Mouse (Mus musculus): ENCODE measurements around the gene Nme1. TPM values are rescaled to one million over a fixed set of nuclear protein-coding genes. Genes with fewer than 3 reads are reported as not detected.
"Not testable (repeated sequence)": the region's sequence is repeated elsewhere in the genome, so short reads cannot be mapped to it uniquely, and the experiment has no call there.

Gene Nme1
- total RNA-seq, 4 experiments from 2014 or later, result 36.1 to 56.6 (median 44.8) TPM

- DNase-seq, result no peak
Observed at GRCm38 (mm10) chr11:93963013-93963412, 5.3 kb downstream of the Nme1 start.

DNA sequence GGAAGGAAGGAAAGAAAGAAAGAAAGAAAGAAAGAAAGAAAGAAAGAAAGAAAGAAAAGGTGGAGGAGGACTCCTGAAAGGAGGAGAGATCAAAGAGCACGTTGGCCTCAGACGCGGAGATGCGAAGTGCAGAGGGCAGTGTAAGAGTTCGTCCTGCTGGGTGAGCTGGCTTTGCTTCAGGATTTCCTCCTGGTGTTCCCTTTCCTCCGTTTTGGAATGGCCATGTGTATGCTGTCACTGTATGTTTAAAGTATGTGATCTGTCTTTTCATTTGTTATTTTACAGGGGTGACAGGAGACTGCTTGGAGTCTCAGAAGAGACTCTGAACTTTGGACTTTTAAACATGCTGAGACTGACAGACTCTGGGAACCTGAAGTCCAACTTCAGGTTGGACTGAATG is 6.8 kb downstream of the Nme1 start:
- no peak for DNase-seq

DNA sequence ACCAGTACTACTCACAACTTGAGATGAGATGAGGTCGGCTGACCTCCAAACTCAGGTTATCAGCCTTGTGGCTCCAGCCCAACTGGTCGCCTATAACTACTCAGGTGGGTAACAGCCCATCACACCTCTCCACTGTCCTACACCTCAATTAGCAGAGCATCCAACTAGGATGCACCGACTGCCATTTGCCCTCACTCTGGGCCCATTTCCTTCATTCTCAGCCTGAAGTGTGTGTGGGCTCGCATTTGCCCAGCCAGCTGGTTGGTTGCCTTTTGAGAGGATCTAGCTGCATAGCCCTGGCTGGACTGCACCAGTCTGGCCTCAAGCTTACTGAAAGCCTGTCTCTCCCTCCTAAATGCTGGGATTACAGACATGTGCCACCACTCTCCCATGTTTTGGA is 10.6 kb downstream of the Nme1 start:
- DNase-seq, result no peak

DNA sequence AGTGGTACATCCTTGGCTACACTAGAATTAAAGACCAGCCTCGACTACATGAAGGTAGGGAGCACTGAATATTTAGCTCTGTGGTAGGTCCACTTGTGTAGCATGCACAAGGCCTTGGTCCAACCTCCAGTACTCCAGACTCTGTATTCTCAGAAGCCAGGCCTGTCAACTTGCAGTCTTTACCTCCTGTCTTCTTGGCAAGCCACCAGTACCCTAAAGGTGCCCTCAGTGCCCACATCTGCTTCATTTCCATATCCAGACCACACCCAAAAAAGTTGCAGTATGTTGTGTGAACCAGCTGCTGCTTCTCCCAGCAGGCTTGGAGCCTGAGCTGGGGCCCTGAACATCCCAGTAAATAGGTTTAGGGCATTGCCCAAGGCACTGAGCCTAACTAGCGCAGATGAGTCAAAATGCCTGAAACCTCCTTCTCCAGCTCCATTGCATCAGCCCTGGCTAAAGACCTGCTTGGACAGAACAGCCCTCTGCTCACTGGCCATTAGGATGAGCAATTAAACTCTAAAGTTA is 11.2 kb downstream of the Nme1 start:
- DNase-seq, result no peak

GRCm38 (mm10) chr11:93956159-93956558 is 12.2 kb downstream of the Nme1 start, which contains the start of gene Nme2:
Gene Nme2, minus strand, starts transcription at chr11:93956259.
- no peak for DNase-seq

DNA sequence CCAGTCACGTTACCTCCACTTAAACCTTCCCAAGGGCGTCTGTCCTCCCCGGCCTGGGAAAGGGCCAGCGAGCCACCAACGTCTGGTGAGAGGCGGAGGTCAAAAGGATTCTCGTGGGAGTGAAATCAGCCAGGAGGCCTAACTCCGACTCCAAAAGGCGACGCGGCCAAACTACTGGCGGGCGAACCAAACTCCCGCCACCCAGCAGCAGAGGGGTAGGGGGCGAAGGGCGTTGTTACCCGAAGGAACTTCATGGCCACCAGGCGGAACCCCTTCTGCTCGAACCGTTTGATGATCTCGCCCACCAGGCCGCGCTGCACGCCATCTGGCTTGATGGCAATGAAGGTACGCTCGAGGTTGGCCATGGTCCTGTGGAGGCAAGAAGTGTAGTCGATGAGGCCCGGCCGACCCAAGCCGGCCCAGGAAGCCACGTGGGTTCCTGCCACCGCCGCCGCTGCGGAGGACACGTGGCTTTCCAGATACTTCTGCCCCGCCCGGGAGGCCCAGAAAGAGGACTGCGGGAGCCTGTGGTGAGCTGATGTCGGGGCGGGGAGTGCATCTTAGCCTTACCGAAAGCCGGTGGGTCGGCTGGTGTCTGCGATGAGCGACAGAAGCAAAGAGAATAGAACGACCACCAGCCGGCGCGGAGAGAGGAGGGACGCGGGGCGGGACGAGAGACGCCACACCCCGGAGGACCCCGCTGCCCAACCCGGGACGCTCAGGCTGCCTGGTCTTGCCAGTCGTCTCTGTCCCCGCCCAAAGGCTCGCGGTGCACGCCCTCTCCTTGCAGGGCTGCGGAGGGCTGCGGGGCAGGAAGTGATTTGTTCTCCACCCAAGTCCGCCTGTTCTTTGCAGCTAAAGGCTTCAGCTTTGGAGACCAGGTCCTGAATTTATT is 12.8 kb downstream of the Nme1 start:
- DNase-seq, result peak; percentile 93

DNA sequence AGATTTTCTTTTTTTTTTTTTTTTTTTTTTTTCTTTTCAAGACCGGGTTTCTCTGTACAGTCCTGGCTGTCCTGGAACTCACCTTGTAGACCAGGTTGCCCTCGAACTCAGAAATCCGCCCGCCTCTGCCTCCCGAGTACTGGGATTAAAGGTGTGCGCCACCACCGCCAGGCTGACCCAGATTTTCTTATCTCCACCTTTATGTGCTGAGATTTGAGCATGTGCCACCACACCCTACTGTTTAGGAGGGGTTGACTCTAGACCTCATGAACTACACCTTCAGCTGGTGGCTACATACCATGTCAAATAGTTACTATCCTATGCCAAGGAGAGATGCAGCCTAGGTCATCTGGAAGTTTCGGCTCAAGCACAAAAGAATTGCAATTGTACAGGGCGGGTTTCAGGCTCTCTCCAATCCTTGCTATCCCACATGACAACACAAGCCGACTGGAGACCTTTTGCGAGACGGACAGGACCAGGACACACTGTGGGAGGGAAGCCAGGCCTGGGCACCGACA is 13.5 kb downstream of the Nme1 start:
- DNase-seq, result no peak

DNA sequence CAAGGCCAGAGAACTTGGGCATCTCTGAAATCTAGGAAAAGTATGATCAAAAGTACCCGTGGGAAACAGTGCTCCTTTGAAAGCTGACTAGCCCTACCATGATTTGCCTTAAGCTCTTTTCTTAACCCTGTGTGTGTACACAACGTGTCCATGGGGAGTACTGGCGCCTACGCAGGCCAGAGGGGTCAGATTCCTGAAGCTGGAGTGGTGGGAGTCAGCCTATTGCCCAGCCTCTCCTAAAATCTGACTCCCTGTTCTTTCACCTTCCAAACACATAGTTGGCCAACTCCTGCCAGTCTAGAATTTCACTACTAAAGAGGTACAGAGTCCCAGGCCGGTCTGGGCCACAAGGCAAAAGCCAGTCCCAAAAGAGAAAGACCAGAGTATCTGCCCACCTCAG is 15.9 kb downstream of the Nme1 start:
- DNase-seq, result no peak

- no peak for DNase-seq
Observed at GRCm38 (mm10) chr11:93950045-93950444, 18.3 kb downstream of the Nme1 start.

DNA sequence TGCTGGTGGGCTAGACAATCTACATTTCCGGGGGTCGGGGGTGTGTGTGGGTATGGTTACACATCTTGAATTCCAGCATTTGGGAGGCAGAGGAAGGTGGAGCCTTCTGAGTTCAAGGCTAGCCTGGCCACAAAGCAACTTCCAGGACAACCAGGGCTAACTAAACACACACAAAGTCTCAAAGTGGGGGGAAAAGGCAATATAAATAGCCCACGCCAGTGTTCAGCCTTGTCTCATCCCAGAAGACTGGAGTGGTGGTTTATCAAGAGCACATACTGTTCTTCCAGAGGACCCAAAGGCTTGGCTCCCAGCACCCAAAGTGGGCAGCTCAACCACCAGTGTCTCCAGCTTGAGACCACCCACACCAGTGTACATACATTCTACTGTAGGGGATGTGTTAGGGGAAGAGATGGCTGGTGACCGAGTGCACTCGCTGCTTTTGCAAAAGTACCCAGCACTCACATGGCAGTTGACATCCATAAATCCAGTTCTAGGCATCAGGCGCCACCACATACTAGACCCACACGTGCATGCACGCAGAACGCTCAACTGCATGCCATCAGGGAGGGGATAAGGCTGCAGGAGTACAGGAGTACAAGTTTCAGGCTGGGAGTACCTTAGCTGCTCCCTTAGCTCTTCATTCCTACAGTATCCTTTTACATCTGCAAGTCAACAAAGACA is 19.3 kb downstream of the Nme1 start:
- no peak for DNase-seq

DNA sequence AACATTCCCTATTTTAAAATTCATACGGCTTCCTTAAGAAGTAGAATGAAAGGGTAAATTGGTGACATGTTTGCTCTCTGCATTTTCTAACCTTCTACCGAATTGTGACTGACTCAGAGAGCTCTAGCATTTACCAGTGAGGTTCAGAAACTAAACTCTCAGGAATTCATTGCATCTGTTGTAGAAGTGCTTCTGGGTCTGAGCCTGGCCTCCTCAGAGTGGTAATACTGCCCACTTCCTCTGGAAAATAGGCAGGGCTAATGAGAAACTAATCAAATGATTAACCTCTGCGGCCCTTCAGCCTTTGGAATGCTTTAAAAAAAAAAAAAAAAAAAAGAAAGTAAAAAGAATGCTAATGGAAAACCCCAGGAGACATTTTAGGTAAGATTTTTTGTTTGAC is 23.3 kb downstream of the Nme1 start:
- DNase-seq, result no peak

- DNase-seq, result no peak
Observed at GRCm38 (mm10) chr11:93940906-93941305, 27.4 kb downstream of the Nme1 start.

- no peak for DNase-seq
Observed at GRCm38 (mm10) chr11:93929106-93929505, 39.2 kb downstream of the Nme1 start.

DNA sequence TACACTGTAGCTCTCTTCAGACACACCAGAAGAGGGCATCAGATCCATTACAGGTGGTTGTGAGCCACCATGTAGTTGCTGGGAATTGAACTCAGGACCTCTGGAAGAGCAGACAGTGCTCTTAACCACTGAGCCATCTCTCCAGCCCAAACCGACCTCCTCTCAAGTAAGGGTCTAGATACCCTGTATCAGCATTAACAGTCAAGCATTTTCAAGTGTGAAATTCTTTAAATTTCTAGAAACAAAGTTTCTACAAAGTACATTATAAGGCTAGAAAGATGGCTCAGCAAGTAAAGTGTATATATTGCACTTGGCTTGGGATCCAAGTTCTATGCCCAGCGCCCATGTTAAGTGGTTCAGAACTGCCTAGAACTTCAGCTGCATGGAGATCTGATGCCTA is 53.3 kb downstream of the Nme1 start:
- not testable (repeated sequence) for DNase-seq

GRCm38 (mm10) chr11:93911603-93912002 is 56.7 kb downstream of the Nme1 start:
- DNase-seq, result no peak

GRCm38 (mm10) chr11:93908829-93909228 is 59.5 kb downstream of the Nme1 start:
- DNase-seq, result no peak

GRCm38 (mm10) chr11:93907839-93908238 is 60.5 kb downstream of the Nme1 start:
- DNase-seq, result no peak

Other genes with a start within 250 kb of the Nme1 start
- gene Utp18, start 82.8 kb downstream of the Nme1 start, total RNA-seq (2022), result 10 to 100 TPM; 20.7 to 29.2 (median 22.0) TPM
- 10 to 100 TPM; 25.4 to 38.4 (median 30.7) TPM for gene Mbtd1, start 82.7 kb downstream of the Nme1 start, total RNA-seq (2022)
- 100 to 1,000 TPM; 422 to 501 (median 468) TPM for gene Nme2, start 12.3 kb downstream of the Nme1 start, total RNA-seq (2022)
- 100 to 1,000 TPM in 1 of 4 experiments, 10 to 100 TPM in 3; 71.9 to 117 (median 88.3) TPM for gene Gm20390, start 228 bp downstream of the Nme1 start, total RNA-seq (2022)
- 100 to 1,000 TPM in 2 of 4 experiments, 10 to 100 TPM in 2; 93.5 to 138 (median 115) TPM for gene Spag9, start 27.6 kb upstream of the Nme1 start, total RNA-seq (2022)
- gene Tob1, start 242.9 kb upstream of the Nme1 start, total RNA-seq (2022), result 100 to 1,000 TPM; 162 to 301 (median 191) TPM